Mouse (Mus musculus): ENCODE data around the gene Il2.

GRCm38 (mm10) chr3:37125655-37126054, at the start of gene Il2:
- no peak for TF ChIP-seq EP300 (IDR thresholded peaks at IDR 0.05; ENCODE audit: insufficient read depth, low read depth, low read length)
- no peak for TF ChIP-seq CTCF (IDR thresholded peaks at IDR 0.05)
- TF ChIP-seq POLR2A (IDR thresholded peaks at IDR 0.05; ENCODE audit: insufficient read depth, low read depth, low read length), result no peak

All from heart, adult 2 months (tissue).